Mouse (Mus musculus): Measurements from ENCODE around the gene Ggps1. TPM values are rescaled to one million over a fixed set of nuclear protein-coding genes. Genes with fewer than 3 reads are reported as not detected.
"Not testable (repeated sequence)": the region's sequence is repeated elsewhere in the genome, so short reads cannot be mapped to it uniquely, and the experiment has no call there.

Gene Ggps1
- total RNA-seq, 2 experiments from 2014 or later = 53.7 to 62.0 TPM

DNA sequence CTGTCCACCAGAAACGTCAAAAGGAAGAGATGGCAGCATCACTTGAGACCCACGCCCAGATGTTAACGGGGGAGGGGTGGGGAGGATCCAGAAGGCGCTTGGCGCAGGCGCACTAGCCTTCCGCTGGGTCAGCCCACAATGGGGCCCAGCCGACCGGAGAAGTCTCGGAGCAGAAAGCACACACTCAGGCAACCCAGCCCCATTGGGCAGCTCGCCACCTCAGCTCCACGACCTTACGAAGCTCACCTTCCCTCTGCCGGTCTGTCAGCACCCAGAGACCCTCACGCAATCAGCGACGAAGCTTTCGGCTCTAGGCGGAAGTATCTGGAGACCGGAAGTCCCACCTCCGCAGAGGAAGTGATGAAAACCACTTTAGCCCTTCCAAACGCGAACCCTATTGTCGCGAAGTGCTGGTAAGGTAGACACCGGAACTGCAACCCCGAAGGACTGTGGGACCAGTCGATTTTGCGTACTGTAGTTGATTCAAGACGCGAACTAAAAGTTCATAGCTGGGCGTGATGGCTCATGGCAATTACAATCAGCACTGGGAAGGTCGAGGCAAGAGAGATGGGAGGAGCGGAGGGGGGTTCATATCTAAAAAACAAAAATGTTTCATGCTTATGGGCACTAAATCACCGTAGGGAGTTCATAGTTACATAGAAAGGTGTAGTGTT lies 23.9 kb downstream of the Ggps1 start, which contains the start of gene Tbce:
Gene Tbce (minus strand): TSS at position 347 of the 674 bp plus-strand sequence.
- DNase-seq (ENCODE audit: extremely low spot score in 1 of 2, low spot score in 1 of 2) = peak; percentile 84 to 93

DNA sequence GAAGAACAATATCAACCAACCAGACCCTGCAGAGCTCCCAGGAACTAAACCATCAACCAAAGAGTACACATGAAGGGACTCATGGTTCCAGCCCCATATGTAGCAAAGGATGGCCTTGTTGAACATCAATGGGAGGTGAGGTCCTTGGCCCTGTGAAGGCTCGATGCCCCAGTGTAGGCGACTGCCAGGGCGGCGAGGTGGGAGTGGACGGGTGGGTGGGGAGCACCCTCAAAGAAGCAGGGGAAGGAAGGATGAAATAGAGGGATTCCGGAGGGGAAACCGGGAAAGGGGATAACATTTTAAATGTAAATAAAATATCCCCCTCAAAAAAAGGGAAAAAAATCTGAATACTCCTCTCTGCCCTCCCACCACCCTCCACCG lies 24.4 kb downstream of the Ggps1 start:
- peak in 1 of 2 experiments; percentile 9 for DNase-seq (ENCODE audit: extremely low spot score in 1 of 2, low spot score in 1 of 2)

DNA sequence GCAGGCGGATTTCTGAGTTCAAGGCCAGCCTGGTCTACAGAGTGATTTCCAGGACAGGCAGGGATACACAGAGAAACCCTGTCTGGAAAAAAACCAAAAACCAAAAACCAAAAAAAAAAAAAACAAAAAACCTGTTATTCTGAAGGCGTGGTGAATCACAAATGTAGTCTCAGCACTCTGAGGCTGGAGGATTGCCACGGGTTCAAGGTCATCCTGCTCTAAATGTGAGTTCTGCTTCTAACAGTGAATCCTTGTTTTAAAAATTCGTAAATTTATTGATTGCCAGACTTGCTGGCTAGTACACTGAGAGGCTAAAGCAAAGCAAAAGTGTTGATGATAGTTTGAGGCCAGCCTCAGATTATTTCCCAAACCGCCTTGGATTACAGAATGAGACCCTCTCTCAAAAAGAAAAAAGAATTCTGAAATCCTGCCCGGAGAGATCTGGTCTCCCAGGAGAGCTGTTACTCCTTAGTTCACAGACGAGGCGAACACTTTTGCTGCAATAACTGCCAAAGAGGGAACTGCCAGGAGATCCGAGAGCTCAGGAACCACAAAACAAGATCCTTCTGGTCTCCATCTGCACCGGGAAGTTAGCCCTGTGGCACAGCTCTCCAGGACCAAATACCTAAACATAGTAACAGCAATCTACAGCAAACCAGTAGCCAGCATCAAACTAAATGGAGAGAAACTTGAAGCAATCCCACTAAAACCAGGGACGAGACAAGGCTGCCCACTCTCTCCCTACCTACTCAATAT lies 27.2 kb downstream of the Ggps1 start:
- no peak for DNase-seq (ENCODE audit: extremely low spot score in 1 of 2, low spot score in 1 of 2)

DNA sequence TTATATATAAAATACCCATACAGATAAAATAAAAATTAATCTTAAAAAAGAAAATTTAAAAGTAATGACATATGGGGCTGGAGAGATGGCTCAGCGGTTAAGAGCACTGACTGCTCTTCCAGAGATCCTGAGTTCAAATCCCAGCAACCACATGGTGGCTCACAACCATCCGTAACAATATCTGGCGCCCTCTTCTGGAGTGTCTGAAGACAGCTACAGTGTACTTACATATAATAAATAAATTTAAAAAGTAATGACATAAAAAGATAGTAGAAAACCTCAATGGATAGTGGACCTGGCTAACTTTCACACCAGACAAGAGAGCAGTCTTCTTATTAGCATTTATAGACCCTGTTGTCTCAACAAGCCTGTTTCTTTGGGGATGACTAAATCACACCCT lies 27.9 kb downstream of the Ggps1 start:
- DNase-seq (ENCODE audit: extremely low spot score in 1 of 2, low spot score in 1 of 2) = not testable (repeated sequence)

DNA sequence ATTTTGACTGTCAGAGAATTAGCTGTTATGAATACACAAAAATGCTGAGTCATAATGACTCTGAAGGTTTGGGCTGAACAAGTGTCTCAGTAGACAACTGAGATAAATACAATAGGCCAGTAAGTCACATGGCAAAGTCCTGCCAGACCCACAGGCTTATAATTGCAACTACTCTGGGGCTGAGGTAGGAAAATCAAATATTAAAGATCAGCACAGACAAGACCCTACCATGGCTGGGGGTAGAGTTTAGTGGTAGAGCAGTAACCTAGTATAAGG lies 29.3 kb downstream of the Ggps1 start:
- DNase-seq (ENCODE audit: extremely low spot score in 1 of 2, low spot score in 1 of 2) = no peak

DNA sequence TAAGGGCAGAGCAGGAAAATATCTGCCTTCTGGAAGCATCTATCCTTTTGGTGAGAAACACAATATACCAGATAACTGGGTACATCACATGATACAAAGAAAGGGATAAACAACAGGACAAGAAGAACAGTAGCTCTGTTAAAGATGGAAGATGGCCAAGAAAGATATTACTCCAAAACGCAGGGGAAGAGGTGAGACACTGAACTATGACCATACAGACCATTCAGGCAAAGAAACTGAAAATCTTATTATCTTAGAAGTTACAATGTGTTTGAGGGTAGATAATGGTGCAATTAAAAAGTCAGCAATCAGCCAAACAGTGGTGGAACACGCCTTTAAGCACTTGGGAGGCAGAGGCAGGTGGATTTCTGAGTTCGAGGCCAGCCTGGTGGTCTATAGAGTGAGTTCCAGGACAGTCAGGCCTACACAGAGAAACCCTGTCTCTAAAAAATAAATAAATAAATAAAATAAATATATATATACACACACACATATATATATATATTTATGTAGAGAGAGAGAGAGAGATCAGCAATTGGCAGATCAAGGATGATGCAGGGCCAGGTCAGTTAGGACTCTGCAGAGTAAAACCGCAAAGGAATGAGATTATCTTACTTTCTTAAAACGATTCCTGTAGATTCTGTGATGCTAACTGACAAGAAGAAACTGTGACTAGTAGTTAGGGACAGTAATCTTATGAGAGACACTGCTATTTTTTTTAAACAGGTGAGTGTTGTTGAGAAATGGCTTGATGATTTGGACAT lies 29.8 kb downstream of the Ggps1 start:
- DNase-seq (ENCODE audit: extremely low spot score in 1 of 2, low spot score in 1 of 2) = no peak

DNA sequence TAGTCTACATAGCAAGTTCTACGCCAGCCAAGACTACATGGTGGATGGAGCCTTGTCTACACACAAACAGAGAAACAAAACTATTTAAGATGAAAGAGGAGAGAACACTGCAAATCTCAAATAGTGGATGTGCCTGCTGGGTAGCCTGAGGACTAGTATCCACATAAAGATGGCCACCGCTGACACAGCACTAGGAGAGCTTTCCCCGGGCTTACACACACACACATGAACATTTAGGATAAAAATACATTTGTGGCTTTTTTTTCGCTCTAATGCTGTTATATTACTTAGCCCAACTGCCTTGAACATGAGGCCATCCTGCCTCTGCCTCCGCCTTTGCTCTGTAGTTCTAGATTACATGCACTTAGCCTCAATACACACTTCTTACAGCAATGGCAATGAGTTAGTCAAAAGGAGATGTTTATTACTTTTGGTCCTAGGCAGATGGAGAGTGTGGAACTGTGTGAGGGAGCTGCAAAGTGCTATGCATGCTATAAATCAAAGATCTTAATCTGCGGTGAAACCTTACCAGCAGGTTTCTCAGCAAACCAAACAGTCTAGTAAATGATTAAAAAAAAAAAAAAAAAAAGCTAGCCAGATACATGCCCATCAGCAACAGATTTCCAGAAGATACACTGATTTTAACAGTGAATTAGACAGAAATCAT lies 37.0 kb downstream of the Ggps1 start:
- DNase-seq (ENCODE audit: extremely low spot score in 1 of 2, low spot score in 1 of 2) = no peak

DNA sequence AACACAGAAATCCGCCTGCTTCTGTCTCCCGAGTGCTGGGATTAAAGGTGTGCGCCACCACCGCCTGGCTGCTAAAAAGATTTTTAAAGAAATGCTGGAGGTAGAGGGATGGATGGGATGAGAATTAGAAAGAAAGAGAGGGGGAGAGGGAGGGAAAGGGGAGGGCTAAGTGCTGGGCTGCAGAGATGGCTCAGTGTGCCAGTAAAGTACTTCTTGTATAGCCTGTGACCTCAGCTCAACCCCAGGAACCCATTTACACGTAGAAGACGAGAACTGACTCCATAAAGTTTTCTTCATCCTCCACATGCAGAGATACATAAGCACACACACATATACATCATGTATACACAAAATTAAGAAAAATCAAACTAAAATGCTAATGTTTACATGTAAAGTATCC lies 37.7 kb downstream of the Ggps1 start:
- no peak for DNase-seq (ENCODE audit: extremely low spot score in 1 of 2, low spot score in 1 of 2)

DNA sequence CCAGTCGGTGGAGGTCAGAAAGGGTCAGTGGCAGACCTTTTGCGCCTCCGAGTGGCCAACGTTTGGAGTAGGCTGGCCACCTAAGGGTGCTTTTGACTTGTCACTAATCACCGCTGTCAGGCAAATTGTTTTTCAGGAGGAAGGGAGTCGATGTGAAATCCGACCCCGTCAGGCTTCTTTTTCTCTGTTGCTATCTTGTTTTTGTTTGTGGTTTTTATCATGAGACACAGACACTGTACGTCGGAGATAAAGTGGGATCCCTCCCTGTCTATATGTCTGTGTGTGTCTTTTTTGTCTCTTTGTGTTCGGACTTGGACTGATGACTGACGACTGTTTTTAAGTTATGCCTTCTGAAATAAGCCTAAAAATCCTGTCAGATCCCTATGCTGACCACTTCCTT lies 41.9 kb downstream of the Ggps1 start:
- not testable (repeated sequence) for DNase-seq (ENCODE audit: extremely low spot score in 1 of 2, low spot score in 1 of 2)

DNA sequence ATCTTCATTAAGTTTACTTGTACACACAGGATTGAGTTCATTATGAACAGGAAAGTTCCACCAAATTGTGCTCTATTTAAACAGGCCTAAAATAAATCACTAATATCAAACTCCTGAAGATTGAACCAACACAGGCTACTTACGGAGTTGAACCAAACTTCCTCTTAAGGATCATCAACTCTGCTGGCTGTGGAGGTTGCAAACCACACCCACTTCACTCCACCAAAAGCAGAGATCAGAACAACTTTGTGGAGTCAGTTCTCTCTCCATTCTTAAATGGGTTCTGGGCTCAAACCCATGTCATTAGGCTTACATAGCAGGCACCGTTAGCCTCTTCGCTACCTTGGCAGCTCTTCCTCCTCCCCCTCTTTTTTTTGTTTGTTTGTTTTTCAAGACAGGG lies 44.4 kb downstream of the Ggps1 start:
- DNase-seq (ENCODE audit: extremely low spot score in 1 of 2, low spot score in 1 of 2) = no peak

DNA sequence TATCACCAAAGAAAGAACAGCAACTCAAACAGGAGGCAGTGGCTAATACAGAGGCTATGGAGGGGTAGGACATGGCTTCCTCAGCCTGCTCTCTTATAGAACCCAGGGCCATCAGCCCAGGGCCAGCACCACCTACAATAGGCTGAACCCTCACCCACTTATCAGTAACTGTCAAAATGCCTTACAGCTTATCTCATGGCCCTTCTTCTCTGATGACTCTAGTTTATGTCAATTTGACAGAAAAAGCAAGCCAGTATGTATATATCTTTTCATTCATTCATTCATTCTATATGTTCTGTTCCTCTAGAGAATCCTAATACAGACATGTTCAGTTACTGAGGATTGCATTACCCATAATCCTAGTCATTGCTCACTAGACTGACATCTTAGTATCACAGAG lies 45.0 kb downstream of the Ggps1 start:
- DNase-seq (ENCODE audit: extremely low spot score in 1 of 2, low spot score in 1 of 2) = no peak

DNA sequence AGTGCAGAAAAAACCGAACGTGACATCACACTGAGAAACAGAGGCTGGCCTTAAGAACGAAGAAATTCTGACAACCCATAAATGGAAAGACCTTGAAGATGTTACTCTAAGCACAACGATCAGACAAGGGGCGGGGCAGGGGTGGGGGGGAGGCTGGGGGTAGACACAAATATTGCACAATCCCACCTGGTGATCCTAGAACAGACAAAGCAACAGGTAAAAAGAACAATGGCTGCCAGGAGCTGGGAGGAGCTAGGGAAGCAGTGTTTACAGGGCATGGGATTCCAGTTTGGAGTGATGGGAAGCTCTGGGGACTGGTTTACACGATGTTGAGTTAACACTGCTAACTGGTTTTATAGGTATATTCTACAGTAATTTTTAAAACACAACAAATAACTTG lies 47.7 kb downstream of the Ggps1 start:
- no peak for DNase-seq (ENCODE audit: extremely low spot score in 1 of 2, low spot score in 1 of 2)

DNA sequence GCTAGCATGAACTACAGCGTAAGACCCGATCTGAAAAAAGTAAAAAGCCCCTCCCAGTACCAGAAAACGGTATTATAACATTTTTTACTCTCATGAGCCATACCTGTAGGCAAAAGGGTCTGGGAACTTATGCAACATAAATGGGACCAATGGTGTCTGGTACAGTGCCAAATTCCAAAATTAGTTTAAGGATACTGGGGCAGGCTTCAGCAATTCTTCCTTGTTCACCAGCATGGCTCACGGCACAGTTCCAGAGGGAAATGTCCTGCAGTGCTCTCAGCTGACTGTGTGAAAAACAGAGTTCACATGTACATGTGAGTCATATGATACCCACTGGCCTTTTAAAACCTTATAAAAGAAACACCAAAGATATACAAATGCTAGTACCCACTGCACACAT lies 48.7 kb downstream of the Ggps1 start:
- no peak for DNase-seq (ENCODE audit: extremely low spot score in 1 of 2, low spot score in 1 of 2)

DNA sequence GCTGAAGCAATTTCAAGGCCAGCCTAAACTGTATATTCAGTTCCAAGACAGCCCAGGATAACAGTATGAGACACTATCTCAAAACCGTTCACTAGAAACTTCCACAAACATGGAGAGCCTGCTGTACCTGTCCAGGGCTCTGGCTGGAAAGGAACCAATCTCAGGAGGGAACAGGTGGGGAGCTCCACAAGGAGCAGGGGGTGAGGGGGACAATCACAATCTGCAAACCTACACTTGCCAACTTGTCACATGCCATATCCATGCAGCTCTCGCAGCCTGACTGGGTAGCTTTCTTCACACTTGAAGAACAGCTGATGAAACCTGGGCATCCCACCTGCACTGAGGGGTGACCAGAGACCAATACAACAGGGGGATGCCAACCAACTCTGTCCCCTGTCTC lies 49.3 kb downstream of the Ggps1 start:
- no peak for DNase-seq (ENCODE audit: extremely low spot score in 1 of 2, low spot score in 1 of 2)

DNA sequence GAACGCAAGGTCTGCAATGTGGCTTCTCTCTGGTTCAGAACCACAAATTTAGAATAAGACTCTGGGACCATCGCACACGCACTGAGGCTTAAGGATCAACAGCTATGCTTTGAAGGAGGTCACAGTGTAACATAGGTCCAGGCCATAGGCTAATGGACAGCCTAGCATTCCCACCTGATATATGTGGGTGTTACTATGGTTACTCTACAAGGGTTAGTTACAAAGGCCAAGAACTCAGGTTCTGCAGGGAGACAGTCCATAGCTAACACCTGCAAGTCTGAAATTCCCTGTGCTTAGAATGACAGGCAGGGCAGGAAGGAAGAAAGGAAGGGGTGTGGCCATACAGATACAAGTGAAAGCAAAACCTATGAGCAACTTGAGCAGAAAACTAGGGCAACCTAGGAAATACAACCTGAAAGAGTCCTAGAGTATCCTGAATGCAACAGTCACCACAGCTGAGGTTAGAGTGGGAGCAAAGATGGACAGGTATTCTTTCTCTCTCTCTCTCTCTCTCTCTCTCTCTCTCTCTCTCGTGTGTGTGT lies 51.8 kb downstream of the Ggps1 start:
- DNase-seq (ENCODE audit: extremely low spot score in 1 of 2, low spot score in 1 of 2) = no peak

DNA sequence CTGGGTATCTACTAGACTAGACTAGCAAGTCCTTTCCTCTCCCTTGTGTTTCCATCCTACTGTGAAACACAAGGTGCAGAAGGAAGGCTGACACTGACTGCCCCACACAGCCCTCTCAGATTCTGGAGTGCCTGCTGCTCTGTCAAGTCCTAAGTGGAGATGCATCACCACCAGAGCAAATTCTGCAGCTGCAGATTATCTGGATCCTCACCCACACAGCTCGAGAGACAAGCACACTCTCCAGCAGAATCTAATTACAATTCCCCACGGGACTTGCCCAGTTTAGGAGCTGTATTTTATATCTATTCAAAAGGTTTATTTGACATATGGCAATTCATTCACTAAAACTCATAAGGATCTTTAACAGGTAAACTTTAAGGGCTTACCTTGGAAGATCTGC lies 57.2 kb downstream of the Ggps1 start:
- DNase-seq (ENCODE audit: extremely low spot score in 1 of 2, low spot score in 1 of 2) = no peak

DNA sequence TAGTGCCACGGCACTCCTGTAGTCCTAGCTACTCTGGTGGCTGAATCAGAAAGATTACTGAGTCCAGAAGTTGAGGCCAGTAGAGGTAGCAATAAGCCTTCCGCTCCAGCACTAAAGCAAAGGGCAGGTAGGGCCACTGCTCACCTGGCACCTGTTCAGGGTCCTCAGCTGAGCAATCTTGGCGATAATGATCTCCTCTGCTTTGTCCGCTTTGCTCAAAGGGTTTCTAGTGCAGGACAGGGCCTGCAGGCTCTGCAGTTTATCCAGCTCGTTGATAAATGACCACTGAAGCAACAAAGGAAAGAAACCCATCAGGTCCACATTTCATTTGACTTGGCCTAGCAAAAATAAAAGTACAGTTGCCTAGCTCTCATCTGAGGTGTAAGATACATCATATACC lies 58.3 kb downstream of the Ggps1 start:
- DNase-seq (ENCODE audit: extremely low spot score in 1 of 2, low spot score in 1 of 2) = no peak

DNA sequence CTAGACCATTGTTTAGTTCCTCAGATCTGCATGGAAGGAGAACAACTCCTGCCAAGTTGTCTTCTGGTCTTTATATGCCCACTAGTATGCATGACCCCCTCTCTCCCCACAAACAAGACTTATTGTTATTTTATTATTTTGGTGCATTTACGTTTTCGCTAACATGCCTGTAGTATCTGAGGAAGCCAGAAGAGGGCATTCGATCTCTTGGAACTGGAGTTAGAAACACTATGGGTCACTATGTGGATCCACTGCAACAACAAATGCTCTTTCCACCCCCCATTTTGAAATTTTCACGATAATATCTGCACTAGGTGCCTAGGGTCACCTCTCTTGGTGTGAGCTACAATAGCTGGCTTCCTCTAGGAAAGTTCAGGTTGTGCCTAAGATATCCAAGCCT lies 59.2 kb downstream of the Ggps1 start:
- no peak for DNase-seq (ENCODE audit: extremely low spot score in 1 of 2, low spot score in 1 of 2)

DNA sequence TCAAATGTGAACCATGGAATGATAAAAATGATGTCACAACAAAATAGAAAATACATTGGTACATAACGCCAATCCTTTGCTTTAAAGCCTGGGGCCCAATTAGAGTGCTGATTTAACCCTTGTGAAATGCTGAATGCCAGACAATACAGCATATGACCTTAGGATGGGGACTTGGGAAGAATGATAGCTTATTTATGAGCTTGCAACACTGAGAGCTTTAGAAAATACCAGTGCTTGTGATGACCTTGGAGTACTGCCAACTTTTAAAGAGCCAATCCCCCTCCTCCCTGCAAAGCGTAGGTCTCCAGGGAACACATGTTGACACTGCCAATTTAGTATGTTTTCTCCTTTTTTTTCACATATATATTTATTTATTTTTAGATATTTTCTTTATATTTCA lies 60.6 kb downstream of the Ggps1 start:
- DNase-seq (ENCODE audit: extremely low spot score in 1 of 2, low spot score in 1 of 2) = no peak
